Mouse (Mus musculus) forebrain, embryonic 15.5 days (tissue): Measurements from ENCODE around the gene D5Ertd579e. TPM values are rescaled to one million over a fixed set of nuclear protein-coding genes. Genes with fewer than 3 reads are reported as not detected.

Experiments used
- ATAC-seq: fragments of 200-750 bp; cut with Nextera tagmentation; replicated peaks from 2 replicates; pipeline ENCODE4 v1.8.0; 2017; ENCODE audit warnings: mild to moderate bottlenecking, moderate TSS enrichment, moderate library complexity
- H3K27ac ChIP-seq: fragments of 300-500 bp; sonication (generic); replicated peaks from 2 replicates; pipeline ENCODE4 v1.5.1; 2015; ENCODE audit warnings: mild to moderate bottlenecking, inconsistent platforms
- H3K27me3 ChIP-seq: fragments of 300-500 bp; sonication (generic); 2 replicates; pipeline ENCODE4 v1.6.1; 2015; ENCODE audit warnings: inconsistent platforms
- H3K36me3 ChIP-seq: fragments of 300-500 bp; sonication (generic); 2 replicates; pipeline ENCODE4 v1.6.1; 2015; ENCODE audit warnings: mild to moderate bottlenecking, inconsistent platforms
- H3K4me1 ChIP-seq: fragments of 300-500 bp; sonication (generic); 2 replicates; pipeline ENCODE4 v1.6.1; 2015; ENCODE audit warnings: inconsistent platforms
- H3K4me2 ChIP-seq: fragments of 300-500 bp; sonication (generic); replicated peaks from 2 replicates; pipeline ENCODE4 v1.6.1; 2015; ENCODE audit warnings: mild to moderate bottlenecking, inconsistent platforms
- H3K4me3 ChIP-seq: fragments of 300-500 bp; sonication (generic); 2 replicates; pipeline ENCODE4 v1.5.1; 2015; ENCODE audit warnings: mild to moderate bottlenecking, inconsistent platforms
- H3K9ac ChIP-seq: fragments of 300-500 bp; sonication (generic); replicated peaks from 2 replicates; pipeline ENCODE4 v1.6.1; 2015; ENCODE audit warnings: mild to moderate bottlenecking, inconsistent platforms
- H3K9me3 ChIP-seq: fragments of 300-500 bp; sonication (generic); 2 replicates; pipeline ENCODE4 v1.6.1; 2016; ENCODE audit warnings: inconsistent platforms
- WGBS: fragments of 180-500 bp; shearing (Covaris S2); methylation state at CpG from one replicate; pipeline ENCODE4 v1.1.7; 2015; ENCODE audit warnings: mixed read lengths; 5-methylcytosine and 5-hydroxymethylcytosine counted together
- polyA plus RNA-seq: library from polyadenylated mRNA; unstranded; fragments of >200 nt; fragmentation: Nextera tagmentation; extraction: Ambion mirVana; gene quantifications from 2 replicates; pipeline ENCODE4 v1.2.1, GENCODE M21; 2015

The D5Ertd579e gene
- 34.5 and 35.1 TPM in 2 replicates for polyA plus RNA-seq

- peak; percentile 97 for ATAC-seq
Measured at GRCm38 (mm10) chr5:36695461-36696231, at the start of gene D5Ertd579e. D5Ertd579e (minus strand) TSS chr5:36696024.

GRCm38 (mm10) chr5:36742126-36742848 is 46.5 kb upstream of the D5Ertd579e start:
- H3K9me3 ChIP-seq = no peaks in the 10 kb centered on the region
- no peak overlapping the region for H3K4me2 ChIP-seq
- H3K27ac ChIP-seq = no peak overlapping the region
- H3K36me3 ChIP-seq = no peaks in the 10 kb centered on the region
- 43% methylated on average over 16 of the region's 16 CpGs for WGBS
- no peaks in the 10 kb centered on the region for H3K27me3 ChIP-seq
- no peak for ATAC-seq
- H3K4me3 ChIP-seq = no peak overlapping the region
- no peak overlapping the region for H3K9ac ChIP-seq
- peaks cover 14% of the 10 kb centered on the region for H3K4me1 ChIP-seq

More at GRCm38 (mm10) chr5:36695461-36696231, at the start of gene D5Ertd579e:
- Histone ChIP-seq H3K9ac (peak within 1 kb of the TSS; percentile 88), H3K27me3 (no peaks in the 10 kb centered on the region), H3K9me3 (no peaks in the 10 kb centered on the region), H3K36me3 (no peaks in the 10 kb centered on the region), H3K4me1 (peaks cover 32% of the 10 kb centered on the region), H3K27ac (peak within 1 kb of the TSS; percentile 92), H3K4me3 (peak within 1 kb of the TSS; percentile 92), H3K4me2 (peak within 1 kb of the TSS; percentile 96)
- under 1% methylated on average over 96 of the region's 104 CpGs for WGBS

- Histone ChIP-seq H3K4me1 (no peaks in the 10 kb centered on the region), H3K9me3 (no peaks in the 10 kb centered on the region), H3K4me2 (no peak overlapping the region), H3K27me3 (no peaks in the 10 kb centered on the region), H3K27ac (no peak overlapping the region), H3K4me3 (no peak overlapping the region), H3K36me3 (no peaks in the 10 kb centered on the region), H3K9ac (no peak overlapping the region)
- 47% methylated on average over 4 of the region's 4 CpGs for WGBS
- no peak for ATAC-seq
Measured at GRCm38 (mm10) chr5:36739829-36740228, 44.0 kb upstream of the D5Ertd579e start.

- Histone ChIP-seq H3K9me3 (no peaks in the 10 kb centered on the region), H3K27me3 (no peaks in the 10 kb centered on the region), H3K4me3 (no peak overlapping the region), H3K9ac (no peak overlapping the region), H3K27ac (no peak overlapping the region), H3K36me3 (no peaks in the 10 kb centered on the region), H3K4me2 (no peak overlapping the region), H3K4me1 (no peaks in the 10 kb centered on the region)
- 65% methylated on average over 16 of the region's 16 CpGs for WGBS
- peak; percentile 74 for ATAC-seq
Measured at GRCm38 (mm10) chr5:36738799-36739615, 43.2 kb upstream of the D5Ertd579e start.

GRCm38 (mm10) chr5:36737765-36738164 is 41.9 kb upstream of the D5Ertd579e start:
- no peaks in the 10 kb centered on the region for H3K36me3 ChIP-seq
- H3K9me3 ChIP-seq = no peaks in the 10 kb centered on the region
- no peak overlapping the region for H3K4me3 ChIP-seq
- 73% methylated on average over 4 of the region's 4 CpGs for WGBS
- no peak overlapping the region for H3K27ac ChIP-seq
- H3K4me1 ChIP-seq = no peaks in the 10 kb centered on the region
- no peak overlapping the region for H3K9ac ChIP-seq
- H3K4me2 ChIP-seq = no peak overlapping the region
- no peaks in the 10 kb centered on the region for H3K27me3 ChIP-seq
- ATAC-seq = no peak

GRCm38 (mm10) chr5:36736009-36736408 is 40.2 kb upstream of the D5Ertd579e start:
- Histone ChIP-seq H3K36me3 (no peaks in the 10 kb centered on the region), H3K9ac (no peak overlapping the region), H3K9me3 (no peaks in the 10 kb centered on the region), H3K4me1 (no peaks in the 10 kb centered on the region), H3K27me3 (no peaks in the 10 kb centered on the region), H3K4me3 (no peak overlapping the region), H3K4me2 (no peak overlapping the region), H3K27ac (no peak overlapping the region)
- 79% methylated on average over 8 of the region's 8 CpGs for WGBS
- ATAC-seq = no peak

- H3K9ac ChIP-seq = no peak overlapping the region
- no peak overlapping the region for H3K4me3 ChIP-seq
- no peaks in the 10 kb centered on the region for H3K4me1 ChIP-seq
- no peaks in the 10 kb centered on the region for H3K9me3 ChIP-seq
- no peak for ATAC-seq
- no peaks in the 10 kb centered on the region for H3K36me3 ChIP-seq
- H3K27me3 ChIP-seq = no peaks in the 10 kb centered on the region
- 90% methylated on average over 6 of the region's 6 CpGs for WGBS
- no peak overlapping the region for H3K27ac ChIP-seq
- H3K4me2 ChIP-seq = no peak overlapping the region
Measured at GRCm38 (mm10) chr5:36735106-36735505, 39.3 kb upstream of the D5Ertd579e start.

- Histone ChIP-seq H3K27me3 (no peaks in the 10 kb centered on the region), H3K4me3 (no peak overlapping the region), H3K9me3 (no peaks in the 10 kb centered on the region), H3K9ac (no peak overlapping the region), H3K27ac (no peak overlapping the region), H3K4me1 (no peaks in the 10 kb centered on the region), H3K4me2 (no peak overlapping the region), H3K36me3 (no peaks in the 10 kb centered on the region)
- 79% methylated on average over 3 of the region's 3 CpGs for WGBS
- ATAC-seq = no peak
Measured at GRCm38 (mm10) chr5:36733405-36733804, 37.6 kb upstream of the D5Ertd579e start.

- Histone ChIP-seq H3K9ac (no peak overlapping the region), H3K4me1 (no peaks in the 10 kb centered on the region), H3K27ac (no peak overlapping the region), H3K4me3 (no peak overlapping the region), H3K36me3 (no peaks in the 10 kb centered on the region), H3K4me2 (no peak overlapping the region), H3K9me3 (no peaks in the 10 kb centered on the region), H3K27me3 (no peaks in the 10 kb centered on the region)
- WGBS = 81% methylated on average over 7 of the region's 7 CpGs
- no peak for ATAC-seq
Measured at GRCm38 (mm10) chr5:36731901-36732652, 36.3 kb upstream of the D5Ertd579e start.

- no peaks in the 10 kb centered on the region for H3K4me1 ChIP-seq
- H3K27ac ChIP-seq = no peak overlapping the region
- no peaks in the 10 kb centered on the region for H3K36me3 ChIP-seq
- WGBS = 53% methylated on average over 3 of the region's 3 CpGs
- no peak overlapping the region for H3K4me3 ChIP-seq
- no peak for ATAC-seq
- no peak overlapping the region for H3K4me2 ChIP-seq
- H3K9me3 ChIP-seq = no peaks in the 10 kb centered on the region
- no peaks in the 10 kb centered on the region for H3K27me3 ChIP-seq
- H3K9ac ChIP-seq = no peak overlapping the region
Measured at GRCm38 (mm10) chr5:36730689-36731088, 34.9 kb upstream of the D5Ertd579e start.

GRCm38 (mm10) chr5:36729923-36730322 is 34.1 kb upstream of the D5Ertd579e start:
- WGBS = 90% methylated on average over 2 of the region's 2 CpGs
- H3K4me1 ChIP-seq = no peaks in the 10 kb centered on the region
- ATAC-seq = no peak
- no peaks in the 10 kb centered on the region for H3K9me3 ChIP-seq
- no peak overlapping the region for H3K27ac ChIP-seq
- no peaks in the 10 kb centered on the region for H3K27me3 ChIP-seq
- H3K9ac ChIP-seq = no peak overlapping the region
- H3K4me3 ChIP-seq = no peak overlapping the region
- no peak overlapping the region for H3K4me2 ChIP-seq
- no peaks in the 10 kb centered on the region for H3K36me3 ChIP-seq
